Mouse (Mus musculus) adrenal gland, adult (tissue): ENCODE data around the gene Tspan3.

Experiments
- DNase-seq, 2 experiments: peaks; one replicate each; pipeline ENCODE4 v3.0.0; 2022 to 2023; ENCODE audit warnings: low spot score in 1 of 2; ENCODE audit not compliant: inconsistent age in 2 of 2

Tspan3 gene

GRCm38 (mm10) chr9:56165377-56165776 is at the start of gene Tspan3:
TSS of gene Tspan3 (minus strand) at chr9:56165477.
- DNase-seq, result no peak

GRCm38 (mm10) chr9:56213451-56214291 is 48.4 kb upstream of the Tspan3 start:
- peak; percentile 56 to 87 for DNase-seq

- no peak for DNase-seq
These were observed 43.5 kb upstream of the Tspan3 start for GRCm38 (mm10) chr9:56208817-56209216.

- DNase-seq, result peak; percentile 16 to 51
These were observed 42.2 kb upstream of the Tspan3 start for GRCm38 (mm10) chr9:56207516-56207915.

GRCm38 (mm10) chr9:56207083-56207482 is 41.8 kb upstream of the Tspan3 start:
- DNase-seq, result no peak

GRCm38 (mm10) chr9:56205336-56205735 is 40.1 kb upstream of the Tspan3 start:
- DNase-seq, result no peak

- DNase-seq, result peak; percentile 38 to 71
These were observed 39.0 kb upstream of the Tspan3 start for GRCm38 (mm10) chr9:56204316-56204715.

- DNase-seq, result peak; percentile 76 to 94
These were observed 35.5 kb upstream of the Tspan3 start for GRCm38 (mm10) chr9:56200645-56201314.

GRCm38 (mm10) chr9:56200200-56200599 is 34.9 kb upstream of the Tspan3 start:
- DNase-seq, result no peak

- DNase-seq, result no peak
These were observed 31.6 kb upstream of the Tspan3 start for GRCm38 (mm10) chr9:56196921-56197320.

GRCm38 (mm10) chr9:56195193-56195592 is 29.9 kb upstream of the Tspan3 start:
- DNase-seq, result no peak

GRCm38 (mm10) chr9:56191498-56192455 is 26.5 kb upstream of the Tspan3 start:
- no peak for DNase-seq

GRCm38 (mm10) chr9:56180118-56180781 is 15.0 kb upstream of the Tspan3 start:
- DNase-seq, result no peak

- DNase-seq, result no peak
These were observed 14.3 kb upstream of the Tspan3 start for GRCm38 (mm10) chr9:56179416-56180117.

GRCm38 (mm10) chr9:56177354-56177753 is 12.1 kb upstream of the Tspan3 start:
- peak; percentile 23 to 53 for DNase-seq

- no peak for DNase-seq
These were observed 10.0 kb upstream of the Tspan3 start for GRCm38 (mm10) chr9:56175316-56175715.

- no peak for DNase-seq
These were observed 2.4 kb upstream of the Tspan3 start for GRCm38 (mm10) chr9:56167690-56168089.

GRCm38 (mm10) chr9:56166161-56166560 is 884 bp upstream of the Tspan3 start:
- DNase-seq, result no peak

- peak; percentile 91 to 97 for DNase-seq
These were observed 4.7 kb downstream of the Tspan3 start for GRCm38 (mm10) chr9:56160341-56161141.
